Mouse (Mus musculus) cortical plate, adult 2 months (tissue): ENCODE results near the gene Irf3.

Experiments
- CTCF ChIP-seq: fragments of 200-500 bp; IDR thresholded peaks from 2 replicates; pipeline ENCODE4 v1.5.1; 2011; ENCODE audit warnings: mild to moderate bottlenecking, control low read depth, low read length; ENCODE audit not compliant: insufficient read depth; ENCODE audit errors: extremely low read depth
- POLR2A ChIP-seq: fragments of 200-500 bp; IDR thresholded peaks from 2 replicates; pipeline ENCODE4 v1.6.1; 2011; ENCODE audit warnings: mild to moderate bottlenecking, low read length, control low read depth; ENCODE audit not compliant: insufficient read depth; ENCODE audit errors: extremely low read depth

DNA sequence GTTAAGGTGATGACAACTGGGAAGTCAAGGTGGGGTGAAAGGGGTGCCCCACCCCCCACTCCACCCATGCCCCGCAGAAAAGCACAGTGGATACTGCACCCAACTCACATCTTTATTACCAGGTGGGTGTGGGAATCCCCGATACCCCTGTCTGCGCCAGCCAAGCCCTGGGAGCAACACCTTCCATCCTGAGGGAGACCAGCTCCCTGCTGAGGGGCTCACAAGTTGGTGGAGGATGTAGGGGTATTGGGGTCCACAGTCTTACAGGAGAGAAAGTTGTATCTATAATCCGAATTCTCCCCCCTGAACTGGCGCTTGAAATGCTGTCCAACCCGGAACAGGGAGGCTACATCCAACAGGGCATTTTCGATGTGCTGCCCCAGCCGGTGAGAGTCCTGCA, 38.2 kb upstream of the Irf3 start:
- TF ChIP-seq CTCF (no peak), POLR2A (no peak)
